Mouse (Mus musculus): Measurements from ENCODE around the gene Dusp10.

Dusp10 gene

DNA sequence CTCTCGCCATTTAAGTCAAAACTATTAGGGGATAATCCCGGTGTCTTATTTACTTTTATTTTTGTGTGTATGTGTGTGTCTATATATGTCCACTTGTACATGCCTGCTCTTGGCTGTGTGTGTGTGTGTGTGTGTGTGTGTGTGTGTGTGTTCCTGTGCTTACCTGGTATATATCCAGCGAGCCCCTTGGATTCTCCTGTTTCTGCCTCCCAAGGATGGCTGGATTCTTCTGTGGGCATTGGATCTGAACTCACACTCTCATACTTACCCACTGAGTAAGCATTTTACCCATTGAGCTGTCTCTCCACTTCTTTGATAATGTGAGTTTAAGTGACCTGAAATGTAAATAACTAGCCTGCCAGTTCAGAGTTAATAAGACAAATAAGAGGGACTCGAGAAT, 40.6 kb downstream of the Dusp10 start:
- in situ Hi-C loops (cut with MboI) = no loop called here

DNA sequence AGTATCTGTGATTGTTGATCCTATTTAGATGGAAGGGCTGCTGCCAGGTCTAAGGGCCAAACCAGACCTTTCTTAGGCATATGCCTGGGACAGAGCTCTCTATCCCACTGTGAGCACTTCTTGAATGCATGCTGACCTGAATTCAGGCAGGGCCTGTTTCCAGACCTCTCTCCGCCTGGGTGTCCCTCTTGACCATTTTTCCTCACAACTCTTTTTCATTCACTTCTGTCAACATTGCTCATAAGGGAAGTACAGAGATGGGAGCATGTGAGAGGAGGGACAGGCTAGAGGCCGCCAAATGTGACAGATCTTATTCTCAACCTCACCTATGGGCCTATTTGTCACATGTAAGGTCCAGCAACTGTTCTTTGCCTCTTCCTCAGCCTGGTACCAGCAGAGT, 41.1 kb downstream of the Dusp10 start:
- in situ Hi-C loops (cut with MboI) = no loop called here

DNA sequence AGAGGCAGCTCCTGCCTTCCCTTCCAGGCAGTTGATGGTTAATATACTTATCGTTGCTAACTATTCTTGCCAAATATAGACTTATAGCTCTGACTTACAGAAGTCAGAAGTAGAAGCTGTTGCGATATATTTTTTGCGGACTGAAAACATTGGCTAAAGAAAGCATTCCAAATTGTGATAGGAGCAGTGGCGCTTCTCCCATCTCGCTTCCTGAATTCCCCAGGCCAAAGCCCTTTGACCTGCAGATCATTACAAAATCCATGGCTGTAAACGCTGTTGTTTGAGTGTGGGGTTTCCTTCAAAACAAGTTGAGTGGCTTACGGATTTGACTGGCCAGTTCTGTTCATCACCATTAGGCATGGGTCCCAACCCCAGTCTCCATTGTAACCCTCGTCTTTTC, 45.1 kb downstream of the Dusp10 start:
- in situ Hi-C loops (cut with MboI) = no loop called here

DNA sequence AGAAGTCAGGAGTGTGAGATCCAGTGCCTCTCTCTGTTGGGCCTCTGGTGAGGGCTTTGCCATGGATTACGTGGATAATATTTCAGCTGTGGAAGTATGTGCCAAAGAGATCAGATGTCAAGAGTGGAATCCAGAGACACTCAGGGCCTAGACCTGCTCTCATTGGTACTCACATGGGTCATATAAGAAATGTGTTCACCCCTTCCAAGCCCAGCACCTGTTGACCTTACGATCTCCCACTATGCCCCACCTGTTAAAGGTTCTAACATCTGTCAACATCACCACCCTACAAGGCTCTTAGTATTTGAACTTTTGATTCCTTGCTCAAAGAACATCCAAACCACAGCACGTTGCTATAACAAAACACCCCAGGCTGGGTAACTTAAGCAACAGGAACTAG, 46.7 kb downstream of the Dusp10 start:
- in situ Hi-C loops (cut with MboI) = no loop called here

DNA sequence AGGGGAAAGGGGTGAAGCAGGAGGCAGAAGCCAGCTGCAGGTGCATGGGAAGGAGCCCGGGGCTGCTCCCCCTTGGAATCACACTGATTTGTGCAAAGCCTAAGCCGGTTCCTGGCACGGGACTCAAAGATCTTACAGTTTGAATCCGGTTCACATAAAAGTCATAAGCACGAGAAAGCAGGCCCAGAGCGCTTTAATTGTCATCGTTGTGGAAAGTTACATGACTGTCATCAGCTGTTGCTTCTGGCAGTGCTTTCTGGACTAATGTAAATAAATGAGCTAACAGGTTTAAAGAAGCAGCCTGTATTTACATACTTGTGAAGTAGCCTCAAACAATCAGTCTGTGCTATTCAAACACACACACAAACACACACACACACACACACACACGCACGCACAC, 47.3 kb downstream of the Dusp10 start:
- in situ Hi-C loops (cut with MboI) = no loop called here

DNA sequence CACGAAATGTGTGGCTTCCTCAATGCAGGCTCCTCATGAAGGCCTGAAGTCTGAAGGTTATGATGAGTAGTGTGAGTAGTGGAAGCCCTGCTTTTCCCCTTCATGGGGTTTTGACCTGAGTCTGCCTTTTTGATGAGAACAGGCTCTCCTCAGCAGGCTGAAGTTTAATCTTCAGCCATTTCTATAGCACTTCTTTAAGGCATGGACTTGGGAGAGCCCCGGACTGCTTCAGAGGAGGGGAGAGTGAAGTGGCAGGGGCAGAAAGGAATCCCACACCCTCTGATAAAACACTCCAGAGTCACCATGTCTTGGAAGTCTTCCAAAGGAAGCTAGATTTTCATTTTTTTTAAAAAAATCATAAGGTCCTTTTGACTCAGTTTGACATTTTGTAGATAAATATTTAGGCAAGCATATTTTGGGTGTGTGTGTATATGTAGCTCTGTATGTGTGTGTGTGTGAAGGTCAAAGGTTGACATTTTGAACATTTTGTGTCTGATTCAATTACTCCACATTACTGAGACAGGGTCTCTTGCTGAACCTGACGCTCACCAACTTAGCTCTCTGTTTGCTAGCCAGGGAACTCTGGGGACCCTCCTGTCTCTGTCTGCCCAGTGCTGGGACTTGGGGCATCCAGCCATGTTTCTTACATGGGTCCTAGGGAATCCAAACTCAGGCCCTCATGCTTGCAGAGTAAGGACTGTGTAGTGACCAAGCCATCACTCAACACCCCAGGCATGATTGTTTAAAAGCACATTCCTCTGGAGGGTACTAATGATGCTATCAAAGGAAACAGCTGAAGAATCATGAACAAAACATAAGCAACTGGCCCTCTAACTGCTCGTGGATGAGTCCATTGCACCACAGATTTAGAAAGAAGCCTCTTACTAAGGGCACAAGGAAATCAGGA, 48.0 kb downstream of the Dusp10 start:
- in situ Hi-C loops (cut with MboI) = no loop called here

DNA sequence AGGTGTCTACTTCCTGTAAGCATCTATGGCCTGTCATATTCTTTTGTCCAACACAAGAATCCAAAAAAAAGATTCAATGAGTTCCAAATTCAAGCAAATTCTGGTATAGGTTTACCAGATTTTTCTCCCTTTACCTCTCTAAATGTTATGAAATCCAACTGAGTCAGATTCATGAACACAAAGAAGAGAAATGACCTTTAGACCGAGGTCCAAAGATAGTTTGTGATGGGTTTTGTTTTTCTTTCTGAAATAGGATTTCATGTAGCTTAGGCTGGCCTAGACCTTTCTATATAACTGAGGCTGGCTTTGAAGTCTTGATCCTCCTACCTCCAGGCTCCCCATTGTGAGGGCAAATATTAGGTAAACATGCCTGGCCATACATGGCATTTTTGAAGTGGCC, 48.8 kb downstream of the Dusp10 start:
- in situ Hi-C loops (cut with MboI) = no loop called here

DNA sequence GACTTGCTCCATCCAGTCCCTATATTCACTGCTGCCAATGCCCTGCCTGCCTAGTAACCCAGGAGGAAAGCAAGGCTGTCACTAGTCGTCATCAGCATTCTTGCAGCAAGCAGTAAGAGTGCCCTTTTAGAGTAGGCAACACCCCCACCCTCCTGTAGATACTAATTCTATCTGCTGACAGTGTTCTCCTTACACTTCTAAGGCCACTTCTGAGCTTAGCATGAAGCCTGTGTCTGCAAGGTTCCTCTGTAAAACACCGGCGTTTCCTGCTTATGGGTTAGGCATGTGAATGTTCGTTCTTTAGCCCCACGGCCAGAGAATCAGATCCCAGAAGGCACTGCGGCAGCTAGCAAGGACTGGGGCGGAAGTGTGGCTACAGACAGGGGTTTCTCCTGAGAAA, 51.2 kb downstream of the Dusp10 start:
- in situ Hi-C loops (cut with MboI) = no loop called here

DNA sequence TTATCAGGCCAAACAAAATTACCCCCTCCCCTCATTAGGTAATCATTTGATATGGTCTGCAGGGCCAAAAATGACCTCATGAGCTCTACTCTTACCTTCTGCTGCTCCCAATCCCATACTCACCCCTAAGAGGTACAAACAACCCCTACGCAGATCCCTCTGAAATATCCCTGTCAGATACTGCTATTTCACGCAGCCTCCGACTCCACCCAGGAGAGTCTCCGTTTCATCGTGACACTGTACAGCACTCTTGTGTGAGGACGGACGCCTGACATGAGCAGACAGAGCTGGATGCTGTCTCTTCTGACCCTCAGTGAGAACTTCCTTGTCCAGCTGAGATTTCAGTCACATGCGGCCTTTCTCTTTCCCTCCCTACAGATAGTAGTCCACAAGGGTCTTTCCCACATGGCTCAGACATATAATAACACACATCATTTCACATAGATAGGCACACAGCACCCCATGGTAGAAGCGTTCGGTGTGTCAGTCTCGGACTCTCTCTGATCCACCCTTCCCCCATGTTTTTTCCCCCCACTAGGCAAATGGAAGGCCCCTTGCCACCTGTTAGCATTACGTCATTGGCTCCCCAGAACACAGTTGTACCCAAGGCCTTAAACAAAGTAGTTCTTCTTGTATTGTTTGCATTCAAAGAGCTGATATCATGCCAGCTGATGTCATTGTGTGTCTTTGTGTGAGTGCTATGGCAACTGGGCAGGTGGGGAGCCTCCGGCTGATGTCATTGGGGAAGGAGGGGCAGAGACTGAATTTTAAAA, 52.7 kb downstream of the Dusp10 start:
- in situ Hi-C loops (cut with MboI) = no loop called here

DNA sequence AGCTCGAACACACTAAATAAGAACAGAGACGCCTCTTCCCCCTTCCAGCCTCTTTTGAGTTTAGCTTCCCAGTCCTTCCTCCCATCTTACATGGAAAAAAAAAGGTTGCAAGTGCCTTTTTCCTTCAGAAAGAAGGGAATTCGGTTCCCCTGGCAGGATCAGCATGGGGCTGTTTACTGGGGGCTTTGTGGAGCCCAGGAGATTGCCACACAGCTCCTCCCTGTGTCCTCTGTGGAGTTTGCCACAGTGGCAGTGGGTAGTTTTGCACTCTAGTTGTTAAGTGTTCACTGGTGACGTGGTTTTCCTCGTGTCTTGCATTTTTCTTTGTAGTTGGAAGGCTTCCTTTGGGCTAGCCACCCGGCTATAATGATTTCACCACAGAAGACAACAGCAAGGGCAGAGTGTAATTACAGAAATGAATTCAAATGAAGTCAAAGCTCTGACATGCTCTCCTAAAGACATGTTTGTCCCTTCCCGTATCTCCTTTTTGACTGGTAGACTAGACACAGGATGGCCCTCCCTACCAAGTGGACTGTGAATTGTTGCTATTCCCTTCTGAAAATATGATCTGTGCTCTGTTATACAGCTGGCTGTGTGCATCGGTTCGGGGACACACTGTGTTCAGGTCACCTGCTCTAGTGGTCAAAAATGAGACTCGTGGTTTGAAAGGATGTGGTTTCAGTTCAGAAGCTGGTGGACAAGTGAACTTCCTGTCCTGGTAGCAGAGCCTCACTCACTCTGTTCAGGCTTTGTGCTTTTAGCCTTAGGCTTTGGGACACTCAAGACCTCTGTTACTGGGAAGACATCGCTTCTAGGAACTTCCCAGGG, 53.6 kb downstream of the Dusp10 start:
- in situ Hi-C loops (cut with MboI) = no loop called here

DNA sequence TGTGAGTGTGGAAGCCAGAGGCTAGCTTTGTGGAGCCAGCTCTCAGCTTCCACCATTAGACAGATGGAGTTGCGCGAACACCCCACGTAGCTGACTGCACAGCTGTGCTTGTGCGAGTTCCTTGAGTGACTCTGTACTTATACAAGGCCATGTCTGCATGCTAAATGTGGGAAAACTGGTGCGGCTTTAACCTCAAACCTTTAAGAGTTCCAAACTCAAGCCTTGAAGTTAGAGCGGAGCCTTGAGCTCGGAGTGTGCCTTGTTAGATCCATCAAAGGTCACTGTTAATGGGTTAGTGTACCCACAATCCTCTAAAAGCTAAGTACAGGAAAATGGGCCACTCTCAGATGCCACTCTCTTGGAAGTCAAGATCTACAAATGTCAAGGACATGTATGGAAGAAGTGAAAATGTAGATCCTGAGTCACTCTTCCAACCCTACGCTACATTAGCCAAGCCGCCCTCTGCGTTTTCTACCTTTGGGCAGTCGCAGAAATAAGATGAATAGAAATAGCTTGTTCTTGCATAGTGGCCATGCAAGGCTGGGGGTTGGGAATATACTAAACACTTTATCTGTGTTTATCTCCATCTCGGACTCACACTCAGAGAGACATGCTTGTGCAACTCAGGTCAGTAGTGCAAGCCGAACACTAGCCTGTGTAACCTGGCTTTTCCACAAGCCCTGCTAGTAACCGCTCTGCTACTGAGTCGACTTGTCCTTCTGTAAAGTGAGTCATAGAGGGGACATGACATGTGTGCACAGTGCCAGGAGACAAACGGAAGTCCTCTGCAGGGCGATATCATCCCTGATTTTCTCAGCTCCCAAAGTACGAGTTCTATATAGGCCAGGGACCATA, 54.8 kb downstream of the Dusp10 start:
- in situ Hi-C loops (cut with MboI) = no loop called here

DNA sequence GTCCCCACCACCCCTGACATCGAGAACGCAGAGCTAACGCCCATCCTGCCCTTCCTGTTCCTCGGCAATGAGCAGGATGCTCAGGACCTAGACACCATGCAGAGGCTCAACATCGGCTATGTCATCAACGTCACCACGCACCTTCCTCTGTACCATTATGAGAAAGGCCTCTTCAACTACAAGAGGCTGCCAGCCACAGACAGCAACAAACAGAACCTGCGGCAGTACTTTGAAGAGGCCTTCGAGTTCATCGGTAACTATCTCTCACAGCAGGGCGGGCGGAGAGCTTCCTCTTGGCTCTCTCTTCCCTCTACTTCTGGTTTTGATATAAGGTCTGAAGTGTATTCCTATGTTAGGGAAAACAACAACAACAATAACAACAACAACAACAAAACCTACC, 55.9 kb downstream of the Dusp10 start:
- in situ Hi-C loops (cut with MboI) = no loop called here

DNA sequence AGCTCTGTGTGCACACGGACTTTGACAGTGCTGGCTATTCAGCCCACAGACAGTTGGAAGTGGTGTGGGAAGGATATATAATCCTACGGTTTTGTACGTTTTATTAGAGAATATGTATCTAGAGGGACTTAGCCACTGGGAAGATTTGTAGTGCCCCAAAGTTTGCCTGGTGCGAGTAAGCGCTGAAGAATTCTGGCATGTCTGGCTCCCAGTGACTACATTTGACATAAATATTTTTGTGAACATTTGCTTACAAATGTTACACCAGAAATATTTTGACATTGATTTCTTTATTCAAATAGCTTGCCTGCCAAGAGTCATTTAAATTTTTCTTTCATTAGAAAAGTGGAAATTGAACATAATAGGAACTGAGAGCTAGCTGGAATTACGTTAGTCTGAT, 63.0 kb downstream of the Dusp10 start:
- in situ Hi-C loops (cut with MboI) = no loop called here

DNA sequence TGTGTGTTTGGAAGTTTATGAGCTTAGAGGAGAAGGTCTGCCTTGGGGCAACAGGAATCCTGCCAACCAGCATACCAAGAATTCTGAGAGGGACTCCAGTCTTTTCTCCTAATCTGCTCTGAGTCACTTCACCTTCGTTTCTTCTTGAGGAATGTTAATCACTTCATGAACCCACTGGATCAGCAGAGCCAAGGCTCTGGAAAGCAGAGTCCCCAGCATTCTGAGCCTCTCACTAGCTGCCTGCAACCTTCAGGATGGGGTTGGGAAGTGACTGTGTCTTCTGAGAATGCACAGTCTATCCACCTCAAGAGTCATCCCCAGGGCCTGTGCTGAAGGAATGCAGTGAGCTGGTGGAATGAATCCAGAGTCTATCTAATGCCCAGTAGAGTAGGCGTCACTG, 63.7 kb downstream of the Dusp10 start:
- in situ Hi-C loops (cut with MboI) = no loop called here

DNA sequence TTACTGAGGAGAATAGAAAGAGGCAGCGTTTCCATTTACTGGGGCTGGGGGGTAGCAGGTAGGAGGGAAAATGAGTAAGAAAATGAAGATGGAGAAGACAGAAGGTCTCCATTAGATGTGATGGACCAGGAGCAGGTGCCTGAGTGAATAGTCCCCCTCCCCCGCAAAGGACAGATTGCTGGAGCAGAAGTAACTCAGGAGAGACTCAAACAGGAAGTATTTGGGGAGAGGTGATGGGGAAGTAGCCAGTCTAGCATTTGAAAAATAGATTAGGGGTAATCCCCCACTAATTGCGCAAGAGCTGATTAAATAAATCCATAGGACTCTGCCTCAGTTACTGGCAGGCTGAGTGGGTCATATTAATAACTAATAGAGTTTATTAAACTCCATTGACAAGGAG, 66.2 kb downstream of the Dusp10 start:
- in situ Hi-C loops (cut with MboI) = no loop called here

DNA sequence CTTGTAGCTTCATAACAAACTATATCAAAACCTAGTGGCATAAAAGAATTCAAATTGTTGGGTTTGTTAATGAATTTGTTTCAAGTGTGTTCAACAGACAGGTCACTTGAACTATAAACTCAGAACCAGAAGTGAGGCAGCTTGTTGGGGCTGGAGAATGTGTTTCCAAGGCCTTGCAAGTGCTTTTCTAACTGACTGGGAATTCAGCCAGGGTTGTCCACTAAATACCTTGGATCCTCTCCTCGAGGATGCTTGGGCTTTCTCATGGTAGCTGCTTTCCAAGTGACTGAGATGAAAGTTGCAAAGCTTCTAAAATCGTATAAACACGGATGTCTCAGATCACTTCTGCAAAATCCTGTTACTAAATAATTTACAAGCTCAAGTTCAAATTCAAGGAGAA, 69.6 kb downstream of the Dusp10 start:
- in situ Hi-C loops (cut with MboI) = no loop called here

DNA sequence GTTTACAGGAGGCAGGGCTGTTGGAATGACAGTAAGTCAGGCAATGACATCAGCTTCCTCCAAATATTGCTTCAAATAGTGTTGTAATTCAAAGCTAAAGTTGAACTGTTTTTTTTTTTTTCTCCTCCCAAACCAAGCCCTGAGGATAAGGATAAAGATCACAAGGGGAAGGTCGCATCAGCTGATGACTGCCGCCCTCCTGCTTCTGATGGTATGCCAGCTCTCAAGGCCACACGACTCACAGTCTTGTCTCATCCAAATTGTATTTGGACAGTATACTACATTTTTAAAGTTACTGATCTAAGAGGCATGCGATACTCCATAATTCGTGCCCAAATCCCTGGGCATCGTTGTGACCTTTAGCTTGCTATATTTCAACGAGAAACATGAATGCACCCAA, 70.1 kb downstream of the Dusp10 start:
- in situ Hi-C loops (cut with MboI) = no loop called here

DNA sequence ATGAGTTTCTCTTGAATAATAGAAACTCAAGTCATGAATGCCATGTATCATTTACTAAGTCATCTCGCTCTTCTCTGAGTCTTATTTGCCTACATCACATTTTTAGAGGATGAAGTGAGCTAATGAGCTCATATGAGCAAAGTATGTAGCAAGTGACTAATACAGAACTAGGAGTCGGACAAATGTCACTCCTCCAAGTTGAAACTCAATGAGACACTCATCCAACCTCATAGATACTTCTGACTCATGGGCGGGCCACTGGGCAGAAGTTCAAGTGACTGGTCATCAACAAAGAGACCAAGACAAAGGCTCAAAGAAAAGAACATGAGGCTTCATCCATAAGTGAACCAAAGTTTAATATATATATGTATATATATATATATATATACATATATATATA, 71.9 kb downstream of the Dusp10 start:
- in situ Hi-C loops (cut with MboI) = no loop called here

DNA sequence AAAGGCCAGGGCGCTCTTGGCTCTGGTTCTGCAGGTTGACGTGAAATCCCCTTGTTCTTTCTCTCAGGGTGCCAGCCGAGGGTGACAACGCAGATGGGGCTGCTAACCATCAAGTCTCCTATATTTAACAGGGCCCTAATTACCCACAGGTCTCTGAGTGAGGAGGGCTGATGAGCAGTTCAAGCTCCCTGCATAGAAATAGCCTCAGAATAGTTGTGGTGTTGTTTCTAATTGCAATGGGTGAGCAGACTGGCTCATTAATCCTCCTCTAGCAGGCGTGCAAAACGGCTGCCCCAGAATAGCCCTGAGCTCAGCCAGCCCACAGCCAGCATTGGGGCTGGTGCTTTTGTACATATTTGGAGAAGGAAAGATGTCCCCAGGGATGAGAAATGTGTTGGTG, 77.4 kb downstream of the Dusp10 start:
- in situ Hi-C loops (cut with MboI) = no loop called here

DNA sequence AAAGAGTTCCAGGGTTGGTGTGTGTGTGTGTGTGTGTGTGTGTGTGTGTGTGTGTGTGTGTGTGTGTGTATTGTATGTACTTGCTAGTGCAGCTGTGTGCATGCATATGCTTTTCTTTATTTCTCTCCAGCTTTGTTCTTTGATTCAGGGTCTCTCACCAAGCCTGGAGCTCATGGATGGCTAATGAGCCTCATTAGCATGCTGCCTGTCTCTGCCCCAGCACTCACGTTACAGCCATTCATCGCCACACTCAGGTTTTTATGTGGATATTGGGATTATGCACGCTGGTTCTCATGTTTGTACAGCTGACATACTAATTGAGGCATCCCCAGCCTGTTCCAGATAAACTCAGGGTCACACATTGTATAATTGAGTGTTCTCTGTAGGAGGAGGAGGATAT, 81.8 kb downstream of the Dusp10 start:
- in situ Hi-C loops (cut with MboI) = no loop called here

DNA sequence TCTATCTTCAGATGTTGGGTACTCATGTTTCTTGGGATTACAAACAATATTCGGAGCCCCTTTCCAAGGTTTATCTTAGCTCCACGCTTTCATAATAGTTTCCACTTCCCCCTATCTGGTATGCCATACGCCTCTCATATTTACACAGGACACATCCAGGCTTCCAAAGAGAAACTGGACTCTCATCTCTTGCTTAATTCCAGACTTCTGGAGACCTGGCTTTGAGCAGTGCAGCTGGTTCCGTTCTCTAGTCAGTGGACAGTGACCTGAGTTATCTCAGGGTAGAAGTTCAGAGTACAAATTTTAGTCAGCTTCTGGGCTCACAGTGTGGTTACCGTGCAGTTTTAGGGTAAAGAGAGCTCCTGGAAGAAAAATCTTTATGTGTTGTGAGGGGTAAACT, 87.3 kb downstream of the Dusp10 start:
- in situ Hi-C loops (cut with MboI) = no loop called here

Data from mature B cell (primary cell).